Mouse (Mus musculus): ENCODE measurements around the gene Hmgcs1.
"Not testable (repeated sequence)": the region's sequence is repeated elsewhere in the genome, so short reads cannot be mapped to it uniquely, and the experiment has no call there.

The Hmgcs1 gene

DNA sequence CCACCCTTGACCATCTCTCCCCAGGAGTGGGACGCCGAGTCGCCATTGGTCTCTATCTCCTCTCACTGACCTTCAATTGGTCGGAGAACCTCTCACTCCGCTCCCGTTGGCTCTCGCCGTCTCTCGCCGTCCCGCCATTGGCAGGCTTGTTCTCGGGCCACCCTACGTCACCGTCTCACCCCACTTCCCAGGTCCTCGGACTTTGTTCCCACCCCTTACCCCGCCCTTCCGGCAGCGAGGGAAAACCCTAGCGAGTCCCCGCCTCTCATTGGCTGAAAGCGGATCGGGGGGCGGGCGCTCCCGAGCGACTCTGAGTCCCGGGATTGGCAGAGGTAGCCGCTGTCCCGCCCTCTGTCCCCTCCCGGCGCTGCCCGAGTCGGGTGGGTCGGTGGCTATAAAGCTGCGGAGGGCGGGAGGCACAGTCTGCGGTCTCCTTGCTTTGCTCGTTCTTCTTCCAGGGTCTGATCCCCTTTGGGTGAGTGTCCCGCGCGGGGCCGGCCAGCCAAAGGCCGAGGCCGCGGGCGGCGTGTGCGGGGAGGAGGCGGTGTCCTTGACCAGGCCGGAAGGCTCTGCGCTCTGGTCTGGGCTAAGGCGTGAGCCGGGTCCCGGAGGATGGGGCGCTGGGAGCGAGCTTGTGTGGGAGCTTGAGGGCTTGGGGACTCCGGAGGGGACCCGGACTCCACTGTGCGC is at the start of gene Hmgcs1:
Gene Hmgcs1 (plus strand): TSS at position 341 of the 690 bp plus-strand sequence.
- peak; percentile 93 to 95 for DNase-seq (ENCODE audit: low read depth in 1 of 2, low spot score in 2 of 2)

DNA sequence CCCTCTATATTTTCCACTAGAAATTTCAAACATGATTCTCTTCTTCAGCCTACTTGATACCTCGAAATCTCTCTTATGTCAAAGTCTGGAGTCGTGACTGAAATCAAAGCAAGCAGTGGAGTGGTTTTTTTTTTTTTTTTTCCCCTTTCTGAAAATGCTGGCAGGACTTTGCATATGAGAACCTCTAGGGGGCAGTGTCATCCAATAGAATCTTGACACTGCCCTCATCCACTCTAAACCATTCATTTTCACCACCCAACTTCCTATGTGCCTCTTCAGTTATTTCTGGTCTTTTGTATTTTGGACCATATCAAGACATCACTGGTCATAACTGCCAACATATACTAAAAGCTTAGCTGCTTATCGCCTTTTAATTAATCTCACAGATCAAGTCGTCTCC is 49.7 kb upstream of the Hmgcs1 start:
- no peak for DNase-seq (ENCODE audit: low read depth in 1 of 2, low spot score in 2 of 2)

DNA sequence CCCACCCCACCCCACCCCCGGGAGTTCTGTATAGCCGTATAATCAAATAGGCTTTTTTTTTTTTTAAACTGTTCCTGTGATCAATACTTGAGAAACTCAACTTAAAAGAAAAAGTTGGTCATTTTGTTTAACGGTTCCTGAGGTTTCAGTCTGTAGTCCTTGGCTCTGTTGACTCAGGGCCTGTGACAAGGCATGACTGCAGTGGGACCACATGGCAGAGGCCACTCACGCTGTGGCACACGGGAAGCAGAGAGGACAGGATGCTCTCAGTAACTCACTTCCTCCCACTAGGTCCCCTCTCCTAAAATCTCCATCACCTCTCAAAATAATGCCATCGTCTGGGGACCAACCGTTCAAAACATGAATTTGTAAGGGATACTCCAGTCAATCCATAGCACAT is 49.0 kb upstream of the Hmgcs1 start:
- DNase-seq (ENCODE audit: low read depth in 1 of 2, low spot score in 2 of 2), result no peak

DNA sequence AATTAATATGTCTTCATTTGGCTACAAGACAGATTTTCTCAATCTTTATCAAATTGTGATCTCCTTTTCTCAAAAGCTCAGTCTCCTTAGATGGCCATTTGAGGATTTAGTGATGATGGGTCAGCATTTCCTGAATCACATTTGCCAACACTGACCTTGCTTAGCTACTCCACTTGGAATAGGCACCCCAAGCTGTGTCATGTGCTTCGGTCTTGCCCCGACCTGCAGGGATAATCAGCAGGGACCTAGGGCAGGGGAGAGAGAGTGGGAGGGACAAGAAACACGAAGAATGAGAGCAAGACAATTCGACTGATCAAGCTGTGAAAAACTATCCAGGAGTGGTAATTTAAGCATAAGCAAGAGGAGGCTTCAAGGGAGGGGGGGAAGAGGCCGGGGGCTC is 45.4 kb upstream of the Hmgcs1 start:
- no peak for DNase-seq (ENCODE audit: low read depth in 1 of 2, low spot score in 2 of 2)

DNA sequence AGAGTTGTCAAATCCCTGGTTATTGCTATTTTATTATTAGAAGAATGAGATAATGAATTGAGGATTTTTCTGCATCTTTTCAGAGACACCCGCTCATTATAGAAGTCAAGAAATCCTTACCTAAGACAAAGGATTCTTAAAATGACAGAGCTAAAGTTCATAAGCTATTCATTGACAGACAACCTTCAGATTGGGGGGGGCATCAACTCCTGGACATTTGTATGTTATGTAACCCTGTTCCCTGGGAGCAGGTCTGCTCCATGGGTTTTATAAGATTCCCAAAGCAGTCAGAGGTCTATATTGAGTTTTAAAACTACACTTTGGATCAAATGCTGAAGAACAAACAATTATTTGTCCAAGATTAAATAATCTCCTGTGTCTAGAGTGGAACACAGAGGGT is 43.7 kb upstream of the Hmgcs1 start:
- DNase-seq (ENCODE audit: low read depth in 1 of 2, low spot score in 2 of 2), result no peak

DNA sequence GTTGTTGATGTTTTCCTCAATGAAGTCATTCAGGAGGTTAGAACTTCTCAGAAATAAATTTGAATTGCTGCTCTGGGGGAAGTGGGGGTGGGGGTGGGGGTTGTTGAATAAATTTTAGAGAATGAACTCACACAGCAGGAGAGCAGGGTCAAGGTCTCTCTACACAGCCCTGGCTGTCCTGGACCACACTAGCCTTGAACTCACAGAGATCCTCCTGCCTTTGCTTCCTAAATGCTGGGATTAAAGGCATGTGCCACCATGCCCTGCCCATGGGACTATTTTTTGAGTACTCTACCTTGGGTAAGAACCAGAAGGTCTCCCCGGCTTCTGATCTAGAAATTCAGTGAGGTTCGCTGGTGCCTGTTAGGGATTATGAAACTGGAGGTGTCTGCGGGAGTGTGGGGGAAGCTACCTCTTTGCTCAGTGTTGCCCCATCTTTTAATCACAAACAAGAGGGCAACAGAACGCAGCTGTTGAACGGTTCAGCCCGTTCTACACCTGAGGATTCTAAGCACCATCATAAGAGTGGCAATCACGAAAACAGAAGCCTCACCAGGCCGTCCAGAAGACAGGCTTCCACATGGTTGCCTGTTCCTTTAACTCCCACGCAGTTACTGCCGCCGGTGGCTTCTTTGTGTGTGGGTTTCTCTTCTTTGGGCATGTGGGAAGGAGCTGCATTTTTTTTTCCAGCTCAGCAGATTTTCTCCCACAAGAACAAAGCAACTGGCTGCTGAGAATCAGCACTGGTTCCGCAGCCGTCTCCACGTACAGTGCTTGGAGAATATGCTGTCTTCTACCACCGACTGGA is 41.1 kb upstream of the Hmgcs1 start:
- DNase-seq (ENCODE audit: low read depth in 1 of 2, low spot score in 2 of 2), result no peak

DNA sequence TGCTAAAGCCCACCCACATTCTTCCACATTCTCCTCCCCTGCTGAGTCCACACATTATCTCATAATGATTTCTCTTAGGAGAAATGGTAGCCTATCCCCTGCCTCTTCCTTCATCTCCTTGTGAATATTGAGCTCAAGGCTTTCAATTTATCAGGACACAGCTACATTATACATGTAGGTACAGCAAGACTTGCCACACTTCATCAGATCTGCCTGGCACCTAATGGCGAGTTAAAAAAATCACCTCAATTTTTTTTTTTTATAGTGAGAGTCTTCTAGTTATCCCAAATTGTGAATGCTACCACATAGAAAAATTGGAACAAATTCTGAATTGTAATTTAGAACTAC is 40.5 kb upstream of the Hmgcs1 start:
- DNase-seq (ENCODE audit: low read depth in 1 of 2, low spot score in 2 of 2), result no peak

DNA sequence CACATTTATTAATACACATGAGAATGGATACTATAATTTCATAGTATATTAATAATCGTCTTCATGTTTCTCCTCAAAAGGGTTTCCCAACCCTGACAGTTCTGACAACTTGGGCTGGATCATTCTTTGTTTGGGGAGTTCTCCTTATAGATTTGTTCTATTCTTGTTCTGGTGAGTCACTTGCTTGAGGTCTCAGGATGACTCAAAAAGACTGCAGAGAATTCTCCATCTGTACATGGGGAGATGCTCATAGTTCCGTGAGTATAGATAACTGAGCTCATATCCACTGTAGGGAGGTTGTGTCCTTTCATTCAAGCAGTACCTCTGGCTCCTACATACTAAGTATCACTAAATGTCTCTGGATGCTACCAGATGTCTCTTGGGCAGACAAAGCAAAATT is 35.4 kb upstream of the Hmgcs1 start:
- no peak for DNase-seq (ENCODE audit: low read depth in 1 of 2, low spot score in 2 of 2)

DNA sequence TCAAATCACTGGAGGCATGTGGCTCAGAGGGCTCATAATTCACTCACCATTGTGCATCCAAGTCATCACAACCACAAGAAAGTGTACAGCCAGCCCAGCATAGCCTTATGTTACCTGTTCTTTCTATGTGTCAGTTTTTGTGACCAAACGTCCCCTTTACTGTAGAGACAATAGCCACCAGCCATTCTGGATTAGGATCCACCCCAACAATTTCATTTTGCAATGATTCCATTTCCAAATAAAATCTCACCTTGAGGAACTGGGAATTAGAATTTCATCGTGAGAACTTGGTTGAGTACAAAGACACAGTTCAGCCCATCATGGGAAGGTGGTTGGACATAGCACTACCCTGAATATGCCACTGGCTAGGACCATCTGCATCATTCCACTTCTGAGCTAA is 33.9 kb upstream of the Hmgcs1 start:
- DNase-seq (ENCODE audit: low read depth in 1 of 2, low spot score in 2 of 2), result no peak

DNA sequence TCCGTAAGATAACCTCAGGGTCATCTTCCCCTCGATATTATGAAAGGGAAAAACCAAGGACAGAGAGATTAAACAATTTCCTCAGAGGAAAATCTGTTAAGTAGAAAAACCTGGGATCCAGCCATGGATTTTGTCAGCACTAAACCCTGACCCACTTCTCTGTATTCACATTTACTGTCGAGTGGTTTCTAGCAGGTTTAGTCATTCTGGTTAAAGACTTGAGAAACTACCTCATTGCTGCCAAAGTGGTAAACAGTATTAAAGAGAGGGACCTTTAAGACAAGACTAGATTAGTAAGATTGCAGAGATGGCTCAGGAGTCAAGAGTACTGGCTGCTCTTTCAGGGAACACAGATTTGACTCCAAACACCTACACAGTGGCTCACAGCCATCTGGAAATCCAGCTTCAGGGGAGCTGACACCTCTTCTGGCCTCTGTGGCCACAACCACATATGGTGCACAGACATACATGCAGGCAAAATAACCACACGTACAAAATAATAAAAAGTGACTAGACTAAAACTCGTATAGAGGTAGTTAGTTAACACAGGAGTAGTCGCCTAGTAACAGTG is 33.2 kb upstream of the Hmgcs1 start:
- no peak for DNase-seq (ENCODE audit: low read depth in 1 of 2, low spot score in 2 of 2)

DNA sequence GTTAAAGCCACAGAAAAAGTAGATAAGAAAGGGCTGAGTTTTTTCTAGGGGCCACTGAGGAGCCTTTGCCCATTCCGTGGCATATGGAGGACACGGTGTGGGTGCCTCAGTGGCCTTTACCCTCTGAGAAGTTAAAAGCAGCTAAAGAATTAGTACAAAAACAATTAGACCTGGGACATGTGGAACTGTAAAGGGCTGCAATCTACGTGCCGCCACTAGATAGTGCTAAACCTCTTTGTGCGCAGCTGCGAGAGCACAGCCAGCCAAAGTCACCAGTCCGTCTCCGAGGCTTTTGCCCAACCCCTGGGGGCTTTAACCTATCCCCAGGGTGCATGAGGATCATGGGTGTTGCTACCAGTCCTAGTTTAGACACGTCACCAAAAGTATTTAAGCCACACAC is 28.8 kb upstream of the Hmgcs1 start:
- DNase-seq (ENCODE audit: low read depth in 1 of 2, low spot score in 2 of 2), result not testable (repeated sequence)

DNA sequence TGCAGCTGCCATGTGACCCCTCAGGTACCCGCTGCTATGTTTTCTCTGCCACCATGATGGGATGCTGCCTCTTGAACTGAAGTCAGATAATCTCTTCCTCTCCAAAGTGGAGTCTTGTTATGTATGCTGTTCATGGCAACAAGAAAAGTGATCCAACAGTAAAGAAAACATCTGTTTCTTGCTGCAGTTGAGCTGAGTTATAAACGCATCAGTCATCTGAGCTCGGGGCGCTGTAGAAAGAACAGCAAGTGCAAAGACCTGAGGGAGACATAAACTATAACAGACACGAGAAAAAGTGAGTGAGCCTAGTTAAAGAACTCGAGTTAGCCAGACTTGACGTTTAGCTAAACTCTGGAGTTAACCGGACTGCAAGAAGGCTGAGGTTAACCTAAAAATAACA is 11.4 kb upstream of the Hmgcs1 start:
- DNase-seq (ENCODE audit: low read depth in 1 of 2, low spot score in 2 of 2), result no peak

DNA sequence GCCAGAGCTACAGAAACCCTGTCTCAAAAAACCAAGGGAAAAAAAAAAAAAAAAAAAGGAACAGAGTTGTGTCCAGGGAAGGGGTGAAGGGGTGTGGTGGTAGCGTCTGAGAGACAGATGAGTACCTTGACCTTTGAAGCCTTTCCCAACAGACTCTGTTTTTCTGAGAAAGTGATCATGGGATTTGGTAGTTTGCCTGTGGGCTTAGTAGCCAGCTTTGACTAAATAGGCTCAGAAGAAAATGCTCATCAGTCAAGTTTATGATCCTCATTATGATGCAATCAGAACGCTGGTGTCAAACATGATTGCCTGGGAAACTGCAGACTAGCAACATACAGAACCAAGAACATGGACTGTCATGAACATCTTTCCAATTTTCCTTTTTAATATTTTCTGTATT is 10.5 kb upstream of the Hmgcs1 start:
- no peak for DNase-seq (ENCODE audit: low read depth in 1 of 2, low spot score in 2 of 2)

DNA sequence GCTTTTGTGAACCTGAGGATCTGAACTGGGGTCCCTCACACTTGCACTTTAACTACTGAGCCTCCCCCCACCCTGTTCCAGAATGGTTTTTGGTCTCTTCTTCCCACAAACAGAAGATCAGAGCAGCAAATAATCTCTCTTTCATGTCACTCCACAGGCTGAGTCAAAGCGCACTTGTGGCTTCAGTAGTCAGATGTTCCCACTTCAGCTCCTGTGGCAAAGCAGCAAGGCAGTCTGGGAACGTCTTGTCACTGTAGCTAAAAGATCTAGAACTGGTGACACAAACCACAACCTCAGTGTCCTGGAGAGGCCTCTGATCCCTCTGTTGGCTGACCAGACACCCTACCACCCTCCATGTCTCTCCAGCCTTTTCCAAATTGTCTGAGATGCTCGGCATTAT is 9.0 kb upstream of the Hmgcs1 start:
- no peak for DNase-seq (ENCODE audit: low read depth in 1 of 2, low spot score in 2 of 2)

DNA sequence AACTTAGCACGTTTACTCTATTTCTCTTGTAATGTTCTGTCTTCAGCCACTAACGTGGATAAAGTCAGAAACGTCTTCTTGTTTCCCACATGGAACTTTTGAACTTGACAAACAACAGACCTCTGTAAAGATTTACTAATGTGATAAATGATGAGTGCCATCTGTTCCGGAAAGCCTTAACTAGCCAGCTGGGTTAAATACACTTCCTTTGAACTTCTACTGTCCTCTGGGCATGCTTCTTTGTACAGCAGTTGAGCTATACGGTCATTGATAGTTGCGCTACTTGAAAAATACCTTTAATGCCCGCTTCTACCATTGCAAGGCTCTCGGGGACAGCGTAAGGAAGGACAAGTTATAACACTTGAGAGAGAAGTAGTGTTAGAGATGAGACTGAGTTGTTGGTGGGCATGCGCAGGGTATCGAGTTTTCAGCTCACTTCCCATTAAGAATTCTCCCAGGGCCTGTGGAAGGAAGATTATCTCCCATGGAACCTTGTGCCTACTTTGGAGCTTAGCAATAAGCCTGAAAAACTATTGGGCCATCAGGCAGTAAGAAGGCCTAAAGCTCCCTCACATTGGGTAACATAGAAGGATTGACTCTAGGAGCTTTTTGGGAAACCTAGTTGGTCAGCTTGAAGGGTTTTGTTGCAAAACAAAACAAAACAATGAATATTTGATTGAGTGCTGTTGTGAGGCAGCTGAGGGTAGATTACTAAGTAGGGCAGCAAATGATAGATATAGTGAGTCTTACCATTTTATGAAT is 5.6 kb upstream of the Hmgcs1 start:
- no peak for DNase-seq (ENCODE audit: low read depth in 1 of 2, low spot score in 2 of 2)

DNA sequence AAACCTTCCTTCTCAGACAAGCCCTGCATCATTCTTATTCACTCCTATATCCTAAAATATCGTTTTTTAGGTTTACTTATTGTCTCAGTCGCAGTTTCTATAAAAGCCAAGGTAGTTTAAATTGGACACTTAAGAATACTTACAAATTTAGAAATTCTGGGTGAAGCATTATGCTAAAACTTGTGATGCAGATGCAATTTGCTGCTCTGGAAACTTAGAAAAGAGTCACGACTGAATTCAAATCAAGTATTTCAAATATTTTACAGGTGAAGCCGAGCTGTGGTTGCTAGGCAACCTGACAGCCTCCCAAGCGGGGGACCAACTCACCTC is 505 bp upstream of the Hmgcs1 start:
- DNase-seq (ENCODE audit: low read depth in 1 of 2, low spot score in 2 of 2), result no peak

DNA sequence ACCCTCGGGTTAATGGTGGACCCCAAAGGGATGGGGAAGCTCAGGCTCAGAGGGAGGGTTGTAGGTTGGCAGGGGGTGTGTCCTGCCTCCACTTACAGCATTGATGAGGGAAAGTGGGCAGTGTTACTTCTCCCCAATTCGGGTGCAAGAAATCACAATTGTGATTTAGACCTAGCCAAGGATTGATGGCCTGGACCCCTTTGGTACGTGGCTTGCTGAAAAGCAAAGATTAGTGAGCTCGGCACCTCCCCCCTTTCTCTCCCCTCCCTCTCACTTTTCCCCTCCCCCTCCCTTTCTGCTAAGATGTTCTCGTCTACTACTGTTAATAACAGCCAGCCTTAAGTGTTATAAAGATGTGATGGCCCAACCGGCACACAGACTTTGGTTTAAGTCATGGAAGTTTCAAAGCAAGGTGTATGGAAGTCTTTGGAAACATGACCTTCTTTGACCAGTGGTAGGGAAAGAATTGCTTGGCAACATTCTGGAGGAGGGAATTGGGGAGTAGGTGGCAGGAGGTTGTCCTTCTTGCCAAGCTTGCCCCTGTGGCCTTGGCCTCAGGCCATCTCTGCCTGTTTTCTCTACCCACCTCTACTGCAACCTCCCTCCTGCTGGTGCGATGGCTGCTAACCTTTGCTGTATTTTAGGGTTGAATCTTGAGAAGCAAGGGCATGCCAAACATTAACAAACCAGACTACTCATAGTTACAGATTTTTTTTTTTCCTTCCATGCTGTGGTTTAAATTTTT is 869 bp downstream of the Hmgcs1 start:
- DNase-seq (ENCODE audit: low read depth in 1 of 2, low spot score in 2 of 2), result no peak

DNA sequence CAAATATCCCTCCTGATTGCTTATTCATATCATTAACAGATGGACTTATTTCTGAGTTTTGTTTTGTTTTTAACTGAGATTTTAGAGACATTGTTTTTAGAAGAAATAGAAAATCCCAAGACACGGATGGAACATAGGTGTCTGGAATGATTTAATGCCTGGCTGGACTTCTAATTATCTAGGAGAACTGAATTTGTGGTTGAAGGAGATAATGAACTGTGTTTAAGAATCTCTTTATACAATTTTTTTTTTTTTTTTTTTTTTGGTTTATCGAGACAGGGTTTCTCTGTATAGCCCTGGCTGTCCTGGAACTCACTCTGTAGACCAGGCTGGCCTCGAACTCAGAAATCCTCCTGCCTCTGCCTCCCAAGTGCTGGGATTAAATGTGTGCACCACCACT is 1.8 kb downstream of the Hmgcs1 start:
- not testable (repeated sequence) for DNase-seq (ENCODE audit: low read depth in 1 of 2, low spot score in 2 of 2)

DNA sequence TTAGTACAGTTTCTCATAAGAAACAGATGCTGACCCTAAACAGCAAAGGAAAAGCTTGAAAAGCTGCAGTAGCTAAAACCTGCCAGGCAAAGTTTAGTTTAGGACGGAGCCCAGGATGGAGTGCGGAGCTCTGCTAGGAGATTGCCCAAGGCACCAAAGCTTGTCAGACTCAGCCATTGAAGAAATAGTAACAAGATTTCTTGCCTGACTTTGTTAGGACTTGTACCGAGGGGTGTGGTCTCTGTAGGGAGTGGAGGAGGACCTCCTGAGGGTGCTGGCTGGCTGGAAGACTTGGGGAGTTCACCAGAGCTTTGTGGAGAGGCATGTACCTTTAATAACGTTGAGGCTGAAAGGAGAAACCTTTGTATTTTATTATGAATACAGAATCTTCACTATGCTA is 5.5 kb downstream of the Hmgcs1 start:
- no peak for DNase-seq (ENCODE audit: low read depth in 1 of 2, low spot score in 2 of 2)

DNA sequence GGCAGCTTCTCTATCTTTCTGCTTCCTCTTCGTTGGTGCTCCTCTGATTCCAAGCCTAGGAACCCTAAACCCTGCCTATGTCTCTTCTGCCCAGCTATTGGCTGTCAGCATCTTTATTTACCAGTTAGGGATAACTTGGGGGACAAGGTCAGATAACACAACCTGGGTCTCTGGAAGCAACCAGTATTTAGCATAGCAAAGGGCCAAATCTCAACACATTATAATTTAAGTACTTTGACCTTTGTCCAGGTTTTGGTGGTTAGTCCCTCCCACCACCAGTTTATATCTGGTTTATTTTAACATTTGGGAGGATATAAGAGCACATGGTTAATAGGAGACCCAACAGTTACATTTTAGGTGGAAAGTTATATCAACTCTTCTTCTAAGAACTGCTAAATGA is 6.3 kb downstream of the Hmgcs1 start:
- no peak for DNase-seq (ENCODE audit: low read depth in 1 of 2, low spot score in 2 of 2)

DNA sequence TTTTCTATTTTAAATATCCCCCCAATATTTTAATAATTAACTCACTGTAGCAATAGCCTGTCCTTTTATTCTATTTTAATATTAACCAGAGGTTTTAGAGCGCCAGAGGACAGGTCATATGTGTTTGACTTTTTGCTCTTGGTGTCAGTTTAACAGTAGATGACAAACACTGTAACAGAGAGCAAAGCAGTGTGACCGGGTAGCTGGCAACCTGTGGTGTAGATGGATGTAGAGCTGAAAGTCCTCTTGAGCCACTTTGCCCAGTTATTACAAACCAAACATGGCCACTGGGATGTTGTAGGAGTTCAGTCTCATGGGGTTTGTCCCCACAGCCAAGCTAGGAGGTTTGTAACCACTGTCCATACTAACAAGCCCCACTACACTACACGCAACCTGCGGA is 8.3 kb downstream of the Hmgcs1 start:
- no peak for DNase-seq (ENCODE audit: low read depth in 1 of 2, low spot score in 2 of 2)

Measured in monocyte, adult 2 months (primary cell).